Mouse (Mus musculus) thymus, adult 2 months (tissue): Measurements from ENCODE around the gene Calr4. TPM values are rescaled to one million over a fixed set of nuclear protein-coding genes. Genes with fewer than 3 reads are reported as not detected.

ENCODE experiments used
- DNase-seq: peaks from one replicate; pipeline ENCODE4 v3.0.0; 2021
- H3K27ac ChIP-seq: fragments of 200-500 bp; 2 replicates; pipeline ENCODE4 v1.5.1; 2012; ENCODE audit warnings: low read length, control low read depth; ENCODE audit not compliant: control insufficient read depth, insufficient read depth
- H3K27me3 ChIP-seq: fragments of 200-500 bp; 2 replicates; pipeline ENCODE4 v1.6.1; 2012; ENCODE audit warnings: mild to moderate bottlenecking, low read length, moderate library complexity, mixed read lengths; ENCODE audit not compliant: control insufficient read depth, insufficient read depth
- H3K36me3 ChIP-seq: fragments of 200-500 bp; 2 replicates; pipeline ENCODE4 v1.6.1; 2012; ENCODE audit warnings: mild to moderate bottlenecking, low read length, moderate library complexity; ENCODE audit not compliant: control insufficient read depth, insufficient read depth
- H3K4me1 ChIP-seq: fragments of 200-500 bp; replicated peaks from 2 replicates; pipeline ENCODE4 v1.6.1; 2012; ENCODE audit warnings: low read length; ENCODE audit not compliant: control insufficient read depth, insufficient read depth
- H3K4me3 ChIP-seq: fragments of 200-500 bp; 2 replicates; pipeline ENCODE4 v1.5.1; 2012; ENCODE audit warnings: mild to moderate bottlenecking, low read length, control low read depth, moderate library complexity; ENCODE audit not compliant: control insufficient read depth, insufficient read depth
- CTCF ChIP-seq: fragments of 200-500 bp; IDR thresholded peaks from 2 replicates; pipeline ENCODE4 v1.5.1; 2012; ENCODE audit warnings: mild to moderate bottlenecking, control low read depth, low read length, moderate library complexity, borderline replicate concordance; ENCODE audit not compliant: control insufficient read depth, poor library complexity, insufficient read depth; ENCODE audit errors: extremely low read depth
- POLR2A ChIP-seq: fragments of 200-500 bp; IDR thresholded peaks from 2 replicates; pipeline ENCODE4 v1.6.1; 2012; ENCODE audit warnings: mild to moderate bottlenecking, low read length, control low read depth, moderate library complexity; ENCODE audit not compliant: control insufficient read depth, poor library complexity, insufficient read depth; ENCODE audit errors: extremely low read depth
- WGBS: fragments of 180-500 bp; shearing (Covaris S2); methylation state at CpG from one replicate; pipeline ENCODE4 v1.1.7; 2018; 5-methylcytosine and 5-hydroxymethylcytosine counted together
- polyA plus RNA-seq: library from polyadenylated mRNA; depleted of rRNA; stranded (reverse); fragments of >200 nt; gene quantifications from 2 replicates; pipeline ENCODE4 v1.2.3, GENCODE M21; 2012; rRNA removed

Gene Calr4
- polyA plus RNA-seq, result 0.10 TPM in 1 of 2 replicates, not detected in the other

DNA sequence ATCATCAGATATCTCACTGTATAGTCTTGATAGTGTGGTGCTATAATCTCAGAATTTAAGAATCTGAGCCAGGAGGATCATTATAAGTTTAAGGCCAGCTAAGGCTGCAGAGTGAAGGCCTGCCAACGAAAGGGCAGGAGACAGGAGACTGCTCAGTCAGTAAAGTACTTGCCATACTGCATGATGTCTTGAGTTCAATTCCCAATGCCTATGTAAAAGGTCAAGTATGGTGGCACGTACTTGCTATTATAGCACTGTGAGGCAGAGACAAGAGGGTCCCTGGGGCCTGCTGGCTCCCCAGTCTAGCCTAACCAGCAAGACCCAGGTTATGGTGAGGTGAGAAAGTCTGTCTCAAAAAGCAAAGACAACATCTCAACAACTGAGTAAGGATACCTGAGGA lies at the start of gene Calr4:
Gene Calr4 (plus strand): TSS at position 301 of the 400 bp plus-strand sequence.
- Histone ChIP-seq H3K4me3 (no peak within 1 kb of the TSS), H3K27ac (no peak within 1 kb of the TSS), H3K36me3 (no peaks in the 10 kb centered on the region), H3K4me1 (peaks cover 5% of the 10 kb centered on the region; the same call in 1 of the 2 replicates), H3K27me3 (no peaks in the 10 kb centered on the region)
- DNase-seq, result no peak
- WGBS, result 89% methylated on average over 2 of the region's 2 CpGs
- no peak for TF ChIP-seq POLR2A
- no peak for TF ChIP-seq CTCF

GRCm38 (mm10) chr4:109185616-109186405 lies 48.5 kb upstream of the Calr4 start:
- Histone ChIP-seq H3K27ac (no peak overlapping the region), H3K27me3 (no peaks in the 10 kb centered on the region), H3K4me3 (no peak overlapping the region), H3K4me1 (peaks cover 2% of the 10 kb centered on the region), H3K36me3 (no peaks in the 10 kb centered on the region)
- WGBS, result 83% methylated on average over 8 of the region's 8 CpGs
- TF ChIP-seq POLR2A, result no peak
- TF ChIP-seq CTCF, result no peak
- DNase-seq, result no peak

GRCm38 (mm10) chr4:109191598-109191997 lies 42.7 kb upstream of the Calr4 start:
- no peak overlapping the region for H3K4me3 ChIP-seq
- 96% methylated on average over 10 of the region's 10 CpGs for WGBS
- no peaks in the 10 kb centered on the region for H3K27me3 ChIP-seq
- H3K27ac ChIP-seq, result no peak overlapping the region
- TF ChIP-seq CTCF (no peak), POLR2A (no peak)
- H3K4me1 ChIP-seq, result no peaks in the 10 kb centered on the region
- no peak for DNase-seq
- no peaks in the 10 kb centered on the region for H3K36me3 ChIP-seq

DNA sequence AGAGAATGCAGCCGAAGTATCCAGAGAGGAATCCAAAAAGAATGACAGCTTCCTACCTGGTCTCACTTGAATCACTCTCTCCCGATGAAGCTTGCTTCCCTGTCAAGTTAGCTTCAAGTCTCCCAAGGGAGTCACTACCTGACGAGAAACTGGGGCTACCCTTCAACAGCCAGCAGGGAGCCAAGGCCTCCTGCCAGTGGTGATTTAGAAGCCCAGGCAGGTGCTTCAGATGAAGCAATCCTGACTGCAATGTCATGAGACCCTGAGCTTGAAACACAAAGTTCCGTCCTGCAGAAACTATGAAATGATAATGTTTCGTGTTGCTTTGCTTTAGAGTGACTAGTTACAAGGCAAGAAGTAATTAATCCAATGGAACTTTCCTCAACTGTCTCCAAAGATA lies 40.4 kb upstream of the Calr4 start:
- H3K4me3 ChIP-seq, result no peak overlapping the region
- TF ChIP-seq CTCF (no peak), POLR2A (no peak)
- no peaks in the 10 kb centered on the region for H3K4me1 ChIP-seq
- 92% methylated on average over 5 of the region's 5 CpGs for WGBS
- DNase-seq, result no peak
- no peaks in the 10 kb centered on the region for H3K27me3 ChIP-seq
- H3K27ac ChIP-seq, result no peak overlapping the region
- no peaks in the 10 kb centered on the region for H3K36me3 ChIP-seq

DNA sequence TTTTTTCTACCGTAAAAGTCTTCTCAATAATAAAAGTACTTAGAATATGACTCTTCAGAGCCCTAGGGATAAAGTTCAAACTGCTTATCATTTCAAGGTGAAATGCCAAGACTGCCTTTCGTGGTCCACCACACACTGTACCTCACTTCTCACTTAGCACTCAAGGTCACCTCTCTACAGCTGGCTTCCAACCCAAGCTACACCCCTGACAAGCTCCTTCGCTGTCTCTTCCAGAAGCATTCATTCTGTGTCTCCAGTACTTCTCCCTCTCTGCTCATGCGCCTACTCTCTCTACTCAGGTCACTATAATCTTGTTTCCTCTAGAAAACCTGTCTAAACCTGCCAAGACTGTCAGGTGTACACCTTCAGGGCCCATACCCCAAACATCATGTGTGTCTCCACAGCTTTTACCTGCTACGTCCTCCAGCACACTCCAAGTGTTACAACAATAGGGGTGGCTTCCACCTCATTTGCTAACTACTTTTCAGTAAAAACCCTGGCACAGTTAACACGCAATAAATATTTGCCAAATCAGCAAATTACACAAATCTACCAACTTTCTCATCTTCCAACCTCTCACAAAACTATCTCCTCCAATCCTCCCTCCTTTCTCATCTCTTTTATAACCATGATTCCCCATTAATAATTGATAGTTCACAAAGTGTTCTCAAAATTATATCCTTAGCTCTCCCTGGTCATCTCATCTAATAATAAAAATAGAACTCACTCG lies 38.2 kb upstream of the Calr4 start:
- no peak for DNase-seq
- TF ChIP-seq CTCF (no peak), POLR2A (no peak)

DNA sequence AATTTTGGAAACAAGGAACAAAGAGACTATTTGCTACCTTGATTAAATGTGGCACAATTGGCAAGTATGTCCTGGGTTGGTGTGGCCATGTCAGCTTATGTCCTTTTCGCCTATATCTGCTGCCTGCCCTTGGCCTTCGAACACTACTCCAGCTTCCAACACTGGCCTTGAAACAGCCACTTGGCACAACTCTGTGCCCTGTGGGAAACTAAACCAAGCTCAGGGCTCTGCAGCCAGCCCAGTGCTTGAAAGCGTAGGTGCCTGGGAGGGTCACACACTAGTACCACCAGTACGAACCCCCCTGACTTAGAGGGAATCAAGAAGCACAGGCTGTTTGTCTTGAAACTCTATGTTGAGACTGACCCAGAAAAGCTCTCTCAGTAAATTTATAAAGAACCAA lies 35.2 kb upstream of the Calr4 start:
- no peaks in the 10 kb centered on the region for H3K36me3 ChIP-seq
- peaks cover 5% of the 10 kb centered on the region for H3K4me1 ChIP-seq
- TF ChIP-seq CTCF, result no peak
- no peak for TF ChIP-seq POLR2A
- no peaks in the 10 kb centered on the region for H3K27me3 ChIP-seq
- DNase-seq, result no peak
- WGBS, result 95% methylated on average over 4 of the region's 4 CpGs
- no peak overlapping the region for H3K4me3 ChIP-seq
- no peak overlapping the region for H3K27ac ChIP-seq

More for the DNA sequence above, 38.2 kb upstream of the Calr4 start:
- WGBS, result 95% methylated on average over 7 of the region's 7 CpGs
- no peak overlapping the region for H3K27ac ChIP-seq
- no peaks in the 10 kb centered on the region for H3K36me3 ChIP-seq
- no peaks in the 10 kb centered on the region; the same call in 1 of the 2 replicates for H3K4me1 ChIP-seq
- H3K27me3 ChIP-seq, result no peaks in the 10 kb centered on the region
- H3K4me3 ChIP-seq, result no peak overlapping the region
